Mouse (Mus musculus) hematopoietic multipotent progenitor cell, adult 10-12 weeks (in vitro differentiated cells): Measurements from ENCODE around the gene Cep164. TPM values are rescaled to one million over a fixed set of nuclear protein-coding genes. Genes with fewer than 3 reads are reported as not detected.

Experiments used
- polyA plus RNA-seq: library from polyadenylated mRNA; stranded (reverse); fragments of >175 nt; gene quantifications from 2 replicates; pipeline ENCODE4 v1.2.3, GENCODE M21; 2012; ENCODE audit warnings: low replicate concordance

Gene Cep164
- 95.1 and 185 TPM in 2 replicates for polyA plus RNA-seq

GRCm38 (mm10) chr9:45828291-45828963 is at the start of gene Cep164:
Cep164 (minus strand) TSS chr9:45828691.

GRCm38 (mm10) chr9:45838434-45839138 is 10.1 kb upstream of the Cep164 start, which contains the start of gene Bace1:
Bace1 (plus strand) TSS chr9:45838580.

Other genes starting within 250 kb of the Cep164 start
- gene Bace1, start 9.9 kb upstream of the Cep164 start, polyA plus RNA-seq, result 0.46 and 0.89 TPM in 2 replicates
- gene Pcsk7, start 77.8 kb upstream of the Cep164 start, polyA plus RNA-seq, result 12.6 and 13.0 TPM in 2 replicates
- 11.7 and 16.1 TPM in 2 replicates for gene Rnf214, start 78.2 kb upstream of the Cep164 start, polyA plus RNA-seq
- 0.72 and 2.9 TPM in 2 replicates for gene Tagln, start 107.4 kb upstream of the Cep164 start, polyA plus RNA-seq
- gene Sidt2, start 126.6 kb upstream of the Cep164 start, polyA plus RNA-seq, result 66.6 and 188 TPM in 2 replicates
- gene Pafah1b2, start 184.0 kb upstream of the Cep164 start, polyA plus RNA-seq, result 59.1 and 67.6 TPM in 2 replicates
- gene Sik3, start 184.1 kb upstream of the Cep164 start, polyA plus RNA-seq, result 17.7 and 19.2 TPM in 2 replicates